Mouse (Mus musculus): ENCODE data around the gene Fads1. TPM values are rescaled to one million over a fixed set of nuclear protein-coding genes. Genes with fewer than 3 reads are reported as not detected.
"Not testable (repeated sequence)": the region's sequence is repeated elsewhere in the genome, so short reads cannot be mapped to it uniquely, and the experiment has no call there.

Gene Fads1
- polyA plus RNA-seq, 1 experiment: 212 TPM

GRCm38 (mm10) chr19:10167112-10167511 is 15.6 kb upstream of the Fads1 start:
- H3K4me1 ChIP-seq (ENCODE audit: control insufficient read depth, insufficient read depth, low read length): no peaks in the 10 kb centered on the region
- TF ChIP-seq POLR2A (IDR thresholded peaks at IDR 0.05; ENCODE audit: extremely low read depth, insufficient read depth, low read length) (no peak), CTCF (IDR thresholded peaks at IDR 0.05; ENCODE audit: extremely low read depth, insufficient read depth, low read length) (no peak)
- no peak overlapping the region for H3K27ac ChIP-seq (ENCODE audit: insufficient read depth, low read length)
- H3K4me3 ChIP-seq (ENCODE audit: insufficient read depth, low read length): no peak overlapping the region

DNA sequence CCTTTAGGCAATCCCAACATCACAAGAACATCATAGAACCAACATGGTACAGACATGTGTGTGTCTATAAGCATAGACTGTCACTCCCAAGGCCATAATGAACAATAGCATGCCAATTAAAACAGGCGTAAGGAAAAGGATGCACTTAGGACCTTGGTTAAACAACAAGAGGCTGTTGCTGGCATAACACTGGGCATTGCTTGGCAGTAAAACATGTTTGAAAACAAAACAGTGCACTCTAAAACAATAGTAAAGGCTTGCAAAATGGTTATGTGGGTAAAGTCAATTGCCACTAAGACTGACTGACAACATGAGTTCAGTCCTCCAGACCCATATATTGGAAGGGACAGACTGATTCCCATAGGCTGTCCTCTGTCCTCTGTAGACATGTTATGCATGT is 14.7 kb upstream of the Fads1 start:
- no peaks in the 10 kb centered on the region for H3K4me1 ChIP-seq (ENCODE audit: control insufficient read depth, insufficient read depth, low read length)
- TF ChIP-seq CTCF (IDR thresholded peaks at IDR 0.05; ENCODE audit: extremely low read depth, insufficient read depth, low read length) (no peak), POLR2A (IDR thresholded peaks at IDR 0.05; ENCODE audit: extremely low read depth, insufficient read depth, low read length) (no peak)
- no peak overlapping the region for H3K4me3 ChIP-seq (ENCODE audit: insufficient read depth, low read length)

DNA sequence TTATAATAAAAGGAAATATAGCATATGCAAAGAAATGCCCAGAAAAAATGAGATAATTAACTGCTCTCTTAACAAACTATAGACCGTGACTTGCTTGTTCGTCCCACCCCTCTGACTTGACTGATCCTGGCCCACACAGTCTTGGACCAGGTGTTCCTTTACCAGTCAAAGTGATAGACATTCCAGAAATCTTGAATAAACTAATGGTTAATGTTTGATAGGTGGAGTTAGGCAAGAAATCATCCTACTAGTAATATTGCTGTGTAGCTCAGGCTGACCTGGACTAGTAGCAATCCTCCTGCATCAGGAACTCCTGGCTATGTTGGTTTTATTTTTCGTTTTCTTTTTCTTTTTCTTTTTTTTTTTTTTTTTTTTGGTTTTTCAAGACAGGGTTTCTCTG is 14.2 kb upstream of the Fads1 start:
- TF ChIP-seq POLR2A (IDR thresholded peaks at IDR 0.05; ENCODE audit: extremely low read depth, insufficient read depth, low read length): no peak
- TF ChIP-seq CTCF (IDR thresholded peaks at IDR 0.05; ENCODE audit: extremely low read depth, insufficient read depth, low read length): no peak
- Histone ChIP-seq H3K27ac (ENCODE audit: insufficient read depth, low read length) (no peak overlapping the region), H3K4me1 (ENCODE audit: control insufficient read depth, insufficient read depth, low read length) (no peaks in the 10 kb centered on the region), H3K4me3 (ENCODE audit: insufficient read depth, low read length) (no peak overlapping the region)

More for the DNA sequence above, 14.7 kb upstream of the Fads1 start:
- no peak overlapping the region for H3K27ac ChIP-seq (ENCODE audit: insufficient read depth, low read length)

- Histone ChIP-seq H3K27ac (ENCODE audit: insufficient read depth, low read length) (no peak overlapping the region), H3K4me1 (ENCODE audit: control insufficient read depth, insufficient read depth, low read length) (no peaks in the 10 kb centered on the region), H3K4me3 (ENCODE audit: insufficient read depth, low read length) (no peak overlapping the region)
- no peak for TF ChIP-seq CTCF (IDR thresholded peaks at IDR 0.05; ENCODE audit: extremely low read depth, insufficient read depth, low read length)
- no peak for TF ChIP-seq POLR2A (IDR thresholded peaks at IDR 0.05; ENCODE audit: extremely low read depth, insufficient read depth, low read length)
Observed at GRCm38 (mm10) chr19:10169179-10169578, 13.5 kb upstream of the Fads1 start.

DNA sequence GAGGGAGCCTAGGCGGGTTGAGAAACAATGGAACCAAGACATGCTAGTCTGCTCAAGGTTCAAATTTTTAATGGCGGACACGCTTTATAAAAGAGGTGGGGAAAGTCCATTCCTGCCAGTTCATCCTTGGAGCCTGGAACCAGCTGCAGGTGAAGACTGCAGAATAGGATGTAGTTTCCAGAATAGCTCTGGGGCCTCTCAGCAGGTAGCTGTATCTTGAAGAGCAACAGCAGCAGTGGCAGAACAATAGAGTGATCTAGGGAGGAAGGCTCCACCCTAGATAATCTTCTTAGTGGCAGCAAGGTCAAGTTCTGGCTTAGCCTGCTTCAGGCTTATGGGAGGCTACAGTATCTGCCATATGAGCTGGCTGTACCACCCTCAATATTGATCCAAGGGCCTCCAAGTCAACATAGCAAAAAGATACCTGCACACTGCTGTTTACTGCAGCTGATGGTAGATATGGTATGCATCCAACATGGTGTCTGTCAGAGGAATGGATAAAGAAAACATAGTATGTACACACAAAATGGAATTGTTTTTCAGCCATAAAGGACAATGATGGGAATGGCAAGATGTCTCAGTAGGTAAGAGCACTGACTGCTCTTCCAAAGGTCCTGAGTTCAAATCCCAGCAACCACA is 12.9 kb upstream of the Fads1 start:
- not testable (repeated sequence) for H3K4me1 ChIP-seq (ENCODE audit: control insufficient read depth, insufficient read depth, low read length); H3K27ac ChIP-seq (ENCODE audit: insufficient read depth, low read length); H3K4me3 ChIP-seq (ENCODE audit: insufficient read depth, low read length)

- no peak for TF ChIP-seq POLR2A (IDR thresholded peaks at IDR 0.05; ENCODE audit: extremely low read depth, insufficient read depth, low read length)
- no peak for TF ChIP-seq CTCF (IDR thresholded peaks at IDR 0.05; ENCODE audit: extremely low read depth, insufficient read depth, low read length)
- Histone ChIP-seq H3K27ac (ENCODE audit: insufficient read depth, low read length) (no peak overlapping the region), H3K4me1 (ENCODE audit: control insufficient read depth, insufficient read depth, low read length) (no peaks in the 10 kb centered on the region), H3K4me3 (ENCODE audit: insufficient read depth, low read length) (no peak overlapping the region)
Observed at GRCm38 (mm10) chr19:10170466-10170865, 12.2 kb upstream of the Fads1 start.

DNA sequence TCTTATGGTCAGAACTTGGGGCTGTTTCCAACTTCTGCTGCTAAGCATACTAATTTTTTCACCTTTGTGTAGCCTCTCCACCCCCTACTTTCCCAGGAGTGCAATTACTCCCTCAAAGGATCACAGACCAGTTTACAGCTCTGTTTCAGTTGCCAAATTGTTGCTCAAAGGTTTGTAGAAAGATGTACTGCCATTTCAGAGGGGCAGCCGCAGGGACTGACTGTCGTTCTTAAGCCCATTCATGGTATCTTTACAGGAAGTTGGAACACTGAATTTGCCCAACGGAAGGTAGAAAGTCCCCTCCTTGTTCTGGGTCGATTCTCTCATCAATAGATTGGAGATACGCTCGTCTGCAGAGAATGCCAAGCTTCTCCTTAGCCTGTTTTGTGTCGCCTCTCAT is 11.3 kb upstream of the Fads1 start:
- no peak overlapping the region for H3K27ac ChIP-seq (ENCODE audit: insufficient read depth, low read length)
- H3K4me3 ChIP-seq (ENCODE audit: insufficient read depth, low read length): no peak overlapping the region
- TF ChIP-seq CTCF (IDR thresholded peaks at IDR 0.05; ENCODE audit: extremely low read depth, insufficient read depth, low read length): no peak
- TF ChIP-seq POLR2A (IDR thresholded peaks at IDR 0.05; ENCODE audit: extremely low read depth, insufficient read depth, low read length): no peak
- H3K4me1 ChIP-seq (ENCODE audit: control insufficient read depth, insufficient read depth, low read length): no peaks in the 10 kb centered on the region

GRCm38 (mm10) chr19:10171846-10172245 is 10.8 kb upstream of the Fads1 start:
- H3K27ac ChIP-seq (ENCODE audit: insufficient read depth, low read length): no peak overlapping the region

GRCm38 (mm10) chr19:10173116-10173718 is 9.5 kb upstream of the Fads1 start:
- TF ChIP-seq CTCF (IDR thresholded peaks at IDR 0.05; ENCODE audit: extremely low read depth, insufficient read depth, low read length) (no peak), POLR2A (IDR thresholded peaks at IDR 0.05; ENCODE audit: extremely low read depth, insufficient read depth, low read length) (no peak)
- Histone ChIP-seq H3K27ac (ENCODE audit: insufficient read depth, low read length) (no peak overlapping the region), H3K4me1 (ENCODE audit: control insufficient read depth, insufficient read depth, low read length) (no peaks in the 10 kb centered on the region), H3K4me3 (ENCODE audit: insufficient read depth, low read length) (no peak overlapping the region)

More at GRCm38 (mm10) chr19:10171846-10172245, 10.8 kb upstream of the Fads1 start:
- H3K4me1 ChIP-seq (ENCODE audit: control insufficient read depth, insufficient read depth, low read length): no peaks in the 10 kb centered on the region
- H3K4me3 ChIP-seq (ENCODE audit: insufficient read depth, low read length): no peak overlapping the region
- TF ChIP-seq POLR2A (IDR thresholded peaks at IDR 0.05; ENCODE audit: extremely low read depth, insufficient read depth, low read length) (no peak), CTCF (IDR thresholded peaks at IDR 0.05; ENCODE audit: extremely low read depth, insufficient read depth, low read length) (no peak)

DNA sequence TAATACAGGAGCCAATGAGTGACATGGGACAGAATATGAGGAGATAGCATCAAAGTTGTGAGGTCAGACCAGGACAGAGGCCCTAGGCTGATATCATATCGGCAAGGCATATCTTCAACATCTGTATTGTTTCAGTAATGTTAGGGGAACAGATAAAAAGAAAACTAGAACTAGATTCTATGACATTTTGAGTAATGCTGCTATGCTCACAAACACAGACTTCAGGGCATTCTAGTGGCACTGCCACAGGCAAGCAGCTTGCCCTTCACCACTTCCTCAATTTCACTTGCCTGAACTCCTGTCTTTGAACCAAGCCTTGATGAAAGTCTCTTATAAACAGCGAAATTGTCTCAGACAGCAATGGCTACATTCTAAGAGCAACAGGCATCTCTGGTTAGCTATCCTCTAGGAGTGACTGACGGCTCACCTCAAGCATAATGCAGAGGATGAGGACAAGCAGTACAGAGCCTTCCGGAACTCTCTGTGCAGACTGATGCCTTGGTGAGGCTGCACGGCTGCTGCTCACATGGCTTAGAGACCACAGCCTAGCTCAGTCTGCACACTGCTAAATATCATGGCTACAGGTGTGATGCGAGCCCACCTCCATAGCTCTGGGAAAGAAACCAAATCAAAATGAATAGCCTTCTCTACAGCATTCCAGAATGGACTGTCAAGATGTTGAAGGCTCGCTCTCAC is 8.7 kb upstream of the Fads1 start:
- no peaks in the 10 kb centered on the region for H3K4me1 ChIP-seq (ENCODE audit: control insufficient read depth, insufficient read depth, low read length)
- H3K27ac ChIP-seq (ENCODE audit: insufficient read depth, low read length): no peak overlapping the region
- TF ChIP-seq POLR2A (IDR thresholded peaks at IDR 0.05; ENCODE audit: extremely low read depth, insufficient read depth, low read length) (no peak), CTCF (IDR thresholded peaks at IDR 0.05; ENCODE audit: extremely low read depth, insufficient read depth, low read length) (no peak)
- H3K4me3 ChIP-seq (ENCODE audit: insufficient read depth, low read length): no peak overlapping the region
